Mouse (Mus musculus): ENCODE measurements around the gene Arhgap24.

DNA sequence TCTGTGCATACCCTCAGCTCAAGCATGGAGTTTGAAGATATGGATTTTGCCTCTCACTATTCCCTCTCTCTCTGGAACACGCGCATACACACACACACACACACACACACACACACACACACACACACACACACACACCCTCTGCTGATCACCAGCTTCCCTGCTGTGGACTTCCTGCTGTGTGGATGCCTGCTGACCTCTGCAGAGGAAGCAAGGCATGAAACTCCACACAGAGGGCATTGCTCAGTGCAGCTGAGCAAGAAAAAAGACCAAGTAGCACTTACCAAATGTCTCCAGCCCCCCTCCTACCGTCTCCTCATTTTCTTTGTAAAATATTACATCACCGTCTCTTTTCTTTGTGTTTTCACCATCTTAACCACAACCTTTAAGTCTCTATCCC is 310.1 kb downstream of the Arhgap24 start:
- no peak for TF ChIP-seq CTCF (IDR thresholded peaks at IDR 0.05; ENCODE audit: low read depth)
- no peak for TF ChIP-seq EP300 (IDR thresholded peaks at IDR 0.05; ENCODE audit: low read depth)

Measured in liver, postnatal 0 days (tissue).